Mouse (Mus musculus) embryo, embryonic 11.5 days (tissue): ENCODE measurements at regions not wholly inside any gene's neighbourhood (a gene's known extent, or its start where the extent isn't known, plus 50 kb on each side); places are given as distances from the start of the nearest gene placed in this dataset.

Source experiments
- DNase-seq: peaks from one replicate; pipeline ENCODE4 v3.0.0-alpha.2; 2012; ENCODE audit warnings: low read depth, low spot score

DNA sequence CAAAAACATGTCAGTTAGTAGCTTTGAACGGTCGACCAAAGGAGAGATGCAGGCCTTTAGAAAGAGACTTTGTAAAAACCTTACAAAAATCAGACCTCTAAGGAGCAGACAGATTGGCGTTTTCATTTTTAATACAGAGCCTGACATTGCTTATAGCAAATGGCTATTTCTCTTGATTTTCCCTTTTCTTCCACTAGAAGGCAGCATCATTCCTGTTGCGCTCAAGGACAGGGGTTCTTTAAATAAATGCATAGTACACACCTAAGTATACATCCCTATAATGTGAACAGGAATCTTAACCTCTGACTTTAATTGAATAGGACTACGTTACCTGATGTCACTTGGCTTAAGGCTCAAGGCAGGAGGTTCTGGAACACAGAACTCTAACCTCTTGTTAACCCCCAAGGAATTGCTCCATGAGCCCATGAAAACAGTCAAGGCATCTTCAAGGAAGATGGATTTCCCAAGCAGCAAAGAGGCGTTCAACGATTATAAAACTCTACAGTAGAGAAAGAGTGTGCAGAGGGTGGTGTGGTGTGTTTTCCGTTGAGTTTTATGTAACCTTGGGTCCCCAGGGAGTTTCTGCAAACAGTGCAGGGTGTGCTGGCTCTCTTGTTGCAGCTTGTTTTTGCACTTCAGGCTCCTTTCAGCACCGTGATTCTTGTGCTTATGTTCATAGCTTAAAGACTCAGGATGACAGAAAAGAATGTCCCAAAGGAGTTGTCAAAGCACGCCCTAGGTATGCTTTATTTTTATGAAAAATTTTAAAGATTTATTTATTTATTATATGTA is 124.1 kb upstream of the Zfp648 start:
- no peak for DNase-seq

DNA sequence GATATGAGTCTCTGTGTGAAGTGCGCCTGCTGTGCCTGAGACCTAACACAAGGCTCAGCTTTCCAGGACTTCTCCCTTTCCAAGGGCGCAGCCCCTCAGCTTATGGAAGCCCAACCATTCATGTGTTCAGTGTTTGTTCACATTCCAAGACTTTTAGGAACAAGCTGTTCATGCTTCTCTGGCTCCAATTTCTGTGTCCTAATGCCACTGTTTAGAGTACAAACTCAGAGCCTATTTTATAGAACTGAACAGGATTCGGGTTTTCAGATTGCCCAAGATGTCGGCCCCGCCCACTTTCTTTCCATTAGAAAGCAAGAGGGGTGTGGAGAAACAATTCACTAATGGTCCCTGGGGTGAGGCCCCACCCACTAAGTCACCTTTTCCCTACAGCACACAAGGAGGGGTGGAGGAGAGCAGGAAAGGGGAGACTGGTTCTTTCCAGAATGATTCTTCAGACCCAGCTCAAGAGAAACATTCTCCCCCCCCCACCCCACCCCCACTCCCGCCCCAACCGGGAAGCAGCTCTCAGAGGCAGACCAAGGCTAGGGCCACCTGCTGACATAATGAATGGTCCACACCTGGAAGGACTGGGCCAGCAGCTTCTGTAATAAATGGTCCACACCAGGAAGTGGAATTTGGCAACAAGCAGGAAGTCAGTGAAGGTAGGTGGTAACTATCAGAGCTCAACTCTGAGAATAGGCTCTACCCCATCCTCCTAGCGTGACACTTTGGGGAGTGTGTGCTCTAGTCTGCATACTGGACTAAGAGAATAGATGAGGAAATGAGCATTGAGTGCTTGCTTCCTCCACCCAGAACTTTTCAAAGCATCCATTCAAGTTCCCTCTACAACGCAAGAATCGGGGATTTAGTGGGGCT is 120.2 kb upstream of the Zfp648 start:
- DNase-seq, result no peak

DNA sequence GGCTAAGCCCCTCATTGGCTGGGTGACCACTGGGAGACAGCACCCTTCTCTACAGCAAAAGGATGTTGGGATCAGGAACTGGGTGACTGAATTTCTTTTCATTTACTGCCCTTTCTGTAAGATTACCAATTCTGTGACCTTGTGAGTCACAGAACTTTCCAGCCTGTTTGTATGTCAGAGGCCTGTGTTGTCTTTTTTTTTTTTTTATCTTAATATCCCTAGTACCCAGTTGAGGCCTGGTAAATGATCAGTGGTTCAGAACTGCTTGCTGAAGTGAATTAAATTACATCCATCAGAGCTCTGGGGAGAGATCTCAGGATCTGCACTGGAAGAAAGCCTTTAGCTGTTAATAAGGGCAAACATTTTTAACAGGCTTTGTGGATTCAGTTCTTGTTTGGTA is 114.8 kb upstream of the Zfp648 start:
- DNase-seq, result no peak

DNA sequence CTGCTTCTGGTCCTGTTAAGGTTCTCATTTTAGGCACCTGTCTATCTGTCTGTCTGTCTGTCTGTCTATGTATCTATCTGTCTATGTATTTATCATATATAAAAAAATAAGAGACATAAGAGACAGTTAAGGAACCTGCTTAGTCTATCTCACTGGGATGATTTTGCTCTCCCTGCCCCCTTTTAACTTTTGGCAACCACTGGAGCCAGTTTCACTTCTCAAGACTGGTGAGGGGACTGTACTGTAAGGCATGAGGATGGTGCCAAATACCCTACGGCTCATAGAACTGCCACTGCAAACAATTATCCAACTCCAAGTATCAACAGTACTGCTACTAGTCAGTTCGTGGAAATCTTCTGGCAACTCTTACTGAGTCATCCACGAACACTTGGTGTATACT is 111.2 kb upstream of the Zfp648 start:
- DNase-seq, result no peak

DNA sequence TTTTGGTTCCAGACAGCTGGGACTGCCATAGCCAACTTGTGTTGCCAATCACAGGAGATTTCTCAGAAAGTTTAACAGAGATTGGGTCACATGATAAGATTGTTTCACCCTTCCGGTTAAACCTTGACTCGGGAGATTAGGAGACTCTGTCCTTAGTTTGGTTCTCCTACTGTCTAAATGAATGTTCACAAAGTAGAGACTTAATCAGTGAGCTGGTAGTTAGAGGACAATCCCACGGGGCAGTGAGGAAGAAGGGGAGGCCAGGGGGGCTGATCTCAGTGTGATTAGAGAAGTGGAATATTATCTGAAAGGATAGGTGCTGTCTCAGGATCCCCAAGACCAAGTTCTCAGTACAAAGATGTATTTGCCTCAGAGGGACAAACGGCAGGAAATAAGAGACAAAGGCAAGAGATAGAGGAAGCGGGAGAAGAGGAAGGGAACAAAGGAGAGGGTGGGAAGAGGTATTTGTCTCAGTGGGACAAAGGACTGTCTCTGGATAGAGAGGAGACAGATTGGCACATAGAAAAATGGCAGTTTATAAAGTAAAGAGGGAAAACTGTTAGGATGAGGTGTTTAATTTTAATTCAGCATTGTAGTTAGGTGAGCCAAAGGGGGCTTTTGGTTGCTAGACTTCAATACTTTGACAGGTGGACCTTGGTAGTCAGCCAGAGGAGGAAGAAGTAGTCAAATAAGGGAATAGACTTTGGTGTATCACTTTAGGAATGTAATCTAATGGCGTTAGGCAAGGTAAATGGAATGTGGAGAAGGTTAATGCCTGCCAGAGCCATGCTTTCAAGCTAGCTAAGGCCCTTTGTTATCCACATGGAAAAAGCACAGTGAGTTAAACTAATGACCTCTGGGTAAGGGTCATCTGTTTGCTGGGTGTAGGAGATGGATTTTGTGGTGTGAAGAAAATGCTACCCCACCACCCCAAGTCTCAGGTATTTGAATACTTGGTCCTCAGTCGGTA is 110.2 kb upstream of the Zfp648 start:
- DNase-seq, result no peak

DNA sequence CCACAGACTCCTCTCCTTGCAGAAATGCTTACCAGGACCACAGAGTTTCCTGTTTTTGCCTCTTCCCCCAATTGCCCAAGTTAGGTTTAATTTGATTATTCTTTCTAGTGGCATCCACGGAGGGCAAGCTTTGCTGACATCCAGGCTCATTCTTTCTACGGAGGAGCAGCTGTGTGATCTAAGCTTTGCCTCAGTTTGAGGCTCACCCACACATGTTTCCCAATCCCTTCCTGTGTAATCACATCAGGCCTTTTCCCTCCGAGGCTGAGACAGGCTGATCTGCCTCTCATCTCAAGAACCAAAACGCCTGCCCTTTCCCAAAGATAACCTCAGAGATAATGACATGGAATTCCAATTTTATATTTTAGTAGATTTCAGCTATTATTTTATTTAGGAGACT is 107.4 kb upstream of the Zfp648 start:
- DNase-seq, result no peak

DNA sequence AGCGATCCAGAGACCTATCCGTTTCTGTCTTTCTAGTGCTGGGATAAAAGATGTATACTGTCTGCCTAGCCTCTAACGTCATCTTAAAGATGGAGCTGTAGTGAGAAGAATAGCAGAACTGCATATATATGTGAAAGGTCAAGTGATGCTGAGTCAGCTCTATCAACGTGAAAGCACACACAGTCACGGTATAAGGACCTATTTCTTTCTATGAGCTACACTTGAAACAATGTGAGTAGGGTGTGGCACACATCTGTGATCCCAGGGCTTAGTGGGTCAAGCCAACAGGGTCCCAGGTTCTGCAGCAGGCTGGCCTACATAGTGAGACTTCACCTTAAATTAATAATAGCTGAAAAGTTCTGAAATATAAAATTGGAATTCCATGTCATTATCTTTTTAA is 106.6 kb upstream of the Zfp648 start:
- no peak for DNase-seq

DNA sequence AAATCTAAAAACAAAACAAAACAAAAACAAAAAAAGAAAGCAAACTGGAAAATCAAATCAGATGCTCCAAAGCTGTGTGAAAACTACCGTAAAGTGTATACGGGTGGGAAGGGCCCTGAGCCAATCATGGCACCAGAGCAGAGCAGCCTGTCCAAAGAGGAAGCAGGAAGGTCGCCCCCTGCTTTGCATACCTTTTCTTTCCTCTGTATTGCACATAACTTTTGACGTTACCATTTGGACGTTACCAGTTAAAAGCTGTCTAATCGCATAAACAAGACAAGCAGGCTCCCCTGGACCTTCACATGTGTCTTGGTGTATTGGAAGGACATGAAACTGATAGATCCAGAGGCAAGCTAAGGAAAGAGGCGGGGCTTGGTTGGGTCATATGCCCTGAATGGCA is 104.9 kb upstream of the Zfp648 start:
- DNase-seq, result no peak

DNA sequence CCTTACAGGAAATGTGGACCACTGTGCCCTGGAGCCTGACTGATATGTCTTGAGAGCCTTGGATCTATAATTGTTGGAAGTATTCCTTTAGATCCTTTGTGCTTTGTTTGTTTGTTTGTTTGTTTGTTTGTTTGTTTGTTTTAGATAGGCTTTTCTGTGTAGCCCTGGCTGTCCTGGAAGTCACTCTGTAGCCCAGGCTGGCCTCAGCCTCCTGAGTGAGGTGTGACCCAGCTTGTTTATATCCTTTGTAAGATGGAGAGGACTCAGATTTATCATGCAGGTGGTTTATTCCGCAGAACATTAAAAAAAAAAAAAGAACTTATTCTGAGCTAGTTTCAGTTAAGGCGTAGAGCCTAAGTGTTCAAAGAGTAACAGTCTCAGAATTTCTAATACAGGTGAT is 104.1 kb upstream of the Zfp648 start:
- DNase-seq, result no peak

DNA sequence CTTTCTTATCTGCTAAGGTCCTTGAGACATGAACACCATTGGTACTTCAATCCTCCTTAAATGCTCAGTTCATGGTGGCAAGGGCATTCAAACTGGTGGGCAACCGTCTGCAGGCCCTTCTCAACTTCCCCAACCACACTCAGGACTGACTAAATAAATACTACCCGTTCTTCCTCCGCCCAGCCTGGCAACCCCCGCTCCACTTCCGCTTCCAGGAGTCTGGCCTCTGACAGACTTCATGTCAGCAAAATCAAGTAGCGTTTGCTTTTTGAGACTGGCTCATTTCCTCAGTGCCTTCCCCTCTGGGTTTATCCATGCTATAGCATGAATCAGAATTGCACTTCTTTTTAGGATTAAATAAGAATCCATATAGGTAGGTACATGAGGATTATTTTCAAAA is 103.3 kb upstream of the Zfp648 start:
- no peak for DNase-seq

DNA sequence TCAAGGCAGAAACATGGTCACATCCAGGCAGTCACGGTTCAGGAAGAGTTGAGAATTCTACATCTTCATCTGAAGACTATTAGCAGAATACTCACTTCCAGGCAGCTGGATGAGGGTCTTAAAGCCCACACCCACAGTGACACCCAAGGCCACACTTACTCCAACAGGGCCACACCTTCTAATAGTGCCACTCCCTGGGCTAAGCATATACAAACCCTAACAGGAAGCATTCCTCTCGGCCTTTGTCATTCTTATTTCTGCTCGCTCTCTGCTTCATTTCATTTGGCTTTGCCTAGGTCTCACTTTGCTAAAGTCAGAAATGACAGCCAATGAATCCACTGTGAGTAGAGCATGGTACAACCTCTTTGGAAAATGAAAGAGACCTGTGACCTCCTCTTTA is 100.4 kb upstream of the Zfp648 start:
- no peak for DNase-seq

DNA sequence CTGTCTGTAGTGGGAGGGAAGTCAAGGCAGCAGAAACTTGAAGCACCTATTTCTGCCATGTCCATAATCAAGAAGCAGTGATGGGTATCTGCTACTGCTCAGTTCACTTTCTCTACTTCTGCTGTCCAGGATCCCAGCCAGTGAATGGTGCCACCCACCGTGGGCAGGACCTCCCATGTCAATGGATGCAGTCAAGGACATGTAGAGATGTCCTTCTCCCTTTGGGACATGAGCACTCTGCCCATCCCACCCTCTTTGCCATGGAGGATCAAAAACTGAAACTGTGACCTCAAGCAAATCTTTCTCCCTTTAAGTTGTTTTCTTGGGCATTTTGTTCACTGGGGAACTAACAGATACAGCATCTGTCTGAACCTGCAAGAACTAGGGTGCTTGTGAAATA is 99.6 kb upstream of the Zfp648 start:
- DNase-seq, result no peak

DNA sequence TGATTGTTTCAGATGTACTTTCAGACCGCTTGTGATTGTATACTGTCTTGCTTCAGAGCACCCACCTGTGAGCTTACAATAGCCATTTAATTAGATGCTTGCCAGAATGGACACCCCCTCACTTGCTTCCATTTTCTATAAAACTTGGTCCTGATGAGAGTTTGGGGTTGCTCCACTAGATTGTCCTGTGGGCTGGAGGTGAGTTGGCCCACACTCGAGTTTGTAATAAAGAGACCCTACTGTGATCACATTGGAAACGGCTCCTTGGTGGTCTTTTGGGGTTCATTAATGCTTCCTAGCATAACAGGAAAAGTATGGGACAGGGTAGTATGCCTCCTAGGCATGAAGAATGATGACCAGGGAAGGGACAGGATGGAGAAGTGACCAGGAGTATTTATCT is 98.8 kb upstream of the Zfp648 start:
- DNase-seq, result no peak

DNA sequence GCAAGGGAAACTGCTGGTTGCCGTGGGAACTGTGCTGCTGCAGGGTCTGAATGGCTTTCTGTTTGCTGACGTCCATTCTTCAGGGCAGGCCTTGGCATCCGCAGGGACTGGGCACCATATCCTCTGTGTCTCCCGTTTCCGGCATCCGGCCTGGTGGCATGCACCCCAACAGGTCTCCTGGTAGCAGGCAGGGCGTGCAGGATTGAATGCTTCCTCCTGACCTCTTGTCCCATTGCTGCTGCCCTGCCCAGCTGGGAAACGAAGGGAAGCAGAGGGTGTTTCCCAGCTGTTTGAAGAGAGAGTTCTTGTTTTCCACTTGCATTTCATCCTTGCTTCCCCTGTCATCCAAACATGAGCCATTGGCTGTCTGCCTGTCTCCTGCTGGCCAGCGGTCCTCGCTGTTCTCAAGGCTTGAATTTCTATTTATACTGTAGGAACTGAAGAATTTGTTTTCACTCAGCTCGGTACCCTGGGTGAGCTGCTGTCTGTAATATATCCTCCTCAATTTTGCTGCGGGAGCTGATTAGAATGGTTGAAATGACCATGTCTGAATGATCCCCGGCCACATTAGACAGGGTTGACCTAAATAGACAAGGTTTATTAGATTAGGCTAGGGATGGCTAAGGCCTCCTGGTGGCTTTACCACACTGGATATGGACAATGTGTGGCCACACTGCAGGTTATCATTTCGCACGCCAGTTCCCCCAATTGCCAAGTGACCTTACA is 98.0 kb upstream of the Zfp648 start:
- no peak for DNase-seq

DNA sequence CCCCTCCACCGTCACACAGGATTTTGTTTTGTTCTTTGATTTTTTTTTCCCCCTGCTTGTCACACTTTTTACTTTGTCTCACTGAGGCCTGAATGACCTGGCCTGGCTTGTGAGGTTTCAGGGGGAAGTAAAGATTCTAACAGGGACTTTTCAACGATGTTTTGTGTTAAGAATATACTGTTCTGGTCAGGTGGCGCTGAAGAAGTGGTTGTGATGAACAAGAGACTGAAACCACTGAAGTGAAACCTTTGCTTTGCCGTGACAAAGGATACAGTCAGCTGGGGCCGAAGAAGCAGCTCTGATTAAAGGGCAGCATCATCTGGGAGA is 97.4 kb upstream of the Zfp648 start:
- DNase-seq, result no peak

DNA sequence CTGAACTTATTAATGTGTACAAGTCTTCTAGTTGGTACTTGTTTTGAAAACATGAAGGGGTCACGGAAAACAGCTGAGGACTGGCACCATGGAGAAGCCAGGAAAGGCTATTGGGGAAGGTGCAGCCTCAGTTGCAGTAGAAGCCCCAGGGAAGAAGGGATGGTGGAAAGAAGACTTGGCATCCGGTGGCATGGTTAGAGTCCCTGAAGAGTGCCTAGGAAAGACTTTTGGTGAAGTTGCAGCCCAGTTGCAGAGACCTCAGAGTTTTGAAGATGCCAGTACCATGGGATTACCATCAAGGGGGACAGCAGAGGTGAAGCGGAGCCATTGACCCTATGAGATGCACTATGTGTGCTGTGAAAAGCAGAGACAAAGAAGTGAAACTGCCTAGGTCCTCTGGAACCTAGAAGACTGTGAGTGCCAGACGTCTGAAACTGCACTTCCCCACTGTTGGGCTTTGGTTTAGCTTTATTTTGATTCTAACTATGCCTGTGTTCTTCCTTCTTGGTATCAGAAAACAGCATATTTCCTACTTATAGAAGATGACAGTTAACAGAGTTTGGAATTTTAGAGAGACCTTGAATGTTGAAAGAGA is 96.9 kb upstream of the Zfp648 start:
- no peak for DNase-seq

DNA sequence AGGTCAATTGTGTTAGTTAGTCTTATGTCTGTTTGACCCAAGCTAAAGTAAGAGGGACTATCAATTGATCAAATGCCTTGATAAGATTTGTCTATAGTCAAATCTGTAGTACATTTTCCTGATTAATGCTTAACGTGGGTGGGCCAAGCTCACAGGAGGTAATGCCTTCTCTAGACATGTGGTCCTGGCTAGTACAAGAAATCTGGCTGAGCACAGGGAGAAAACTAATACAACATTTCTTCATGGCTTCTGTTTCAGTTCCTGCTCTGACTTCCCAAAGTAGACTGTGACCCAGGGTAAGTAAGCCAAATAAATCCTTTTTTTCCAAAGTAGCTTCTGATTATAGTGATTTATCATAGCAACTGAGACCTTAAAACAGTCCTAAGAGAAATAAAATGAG is 96.2 kb upstream of the Zfp648 start:
- DNase-seq, result no peak

DNA sequence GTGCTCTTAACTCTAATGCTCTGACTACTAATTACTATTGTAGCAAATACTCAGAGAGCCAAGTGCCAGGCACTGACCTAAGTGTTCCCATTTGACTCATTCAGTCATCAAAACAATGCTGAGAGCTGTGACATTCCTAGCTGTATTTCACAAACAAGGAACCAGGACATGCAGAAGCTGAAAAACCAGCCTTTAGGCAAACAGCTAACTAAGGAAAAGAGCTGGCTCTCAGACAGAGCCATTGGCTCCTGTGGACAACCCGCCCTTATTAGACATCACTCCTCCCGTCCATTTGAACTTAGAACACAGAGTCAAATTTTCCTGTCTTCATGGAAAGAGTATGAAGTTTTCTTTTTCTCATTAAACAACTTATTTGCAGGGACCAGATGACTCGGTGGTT is 88.5 kb upstream of the Zfp648 start:
- DNase-seq, result no peak

DNA sequence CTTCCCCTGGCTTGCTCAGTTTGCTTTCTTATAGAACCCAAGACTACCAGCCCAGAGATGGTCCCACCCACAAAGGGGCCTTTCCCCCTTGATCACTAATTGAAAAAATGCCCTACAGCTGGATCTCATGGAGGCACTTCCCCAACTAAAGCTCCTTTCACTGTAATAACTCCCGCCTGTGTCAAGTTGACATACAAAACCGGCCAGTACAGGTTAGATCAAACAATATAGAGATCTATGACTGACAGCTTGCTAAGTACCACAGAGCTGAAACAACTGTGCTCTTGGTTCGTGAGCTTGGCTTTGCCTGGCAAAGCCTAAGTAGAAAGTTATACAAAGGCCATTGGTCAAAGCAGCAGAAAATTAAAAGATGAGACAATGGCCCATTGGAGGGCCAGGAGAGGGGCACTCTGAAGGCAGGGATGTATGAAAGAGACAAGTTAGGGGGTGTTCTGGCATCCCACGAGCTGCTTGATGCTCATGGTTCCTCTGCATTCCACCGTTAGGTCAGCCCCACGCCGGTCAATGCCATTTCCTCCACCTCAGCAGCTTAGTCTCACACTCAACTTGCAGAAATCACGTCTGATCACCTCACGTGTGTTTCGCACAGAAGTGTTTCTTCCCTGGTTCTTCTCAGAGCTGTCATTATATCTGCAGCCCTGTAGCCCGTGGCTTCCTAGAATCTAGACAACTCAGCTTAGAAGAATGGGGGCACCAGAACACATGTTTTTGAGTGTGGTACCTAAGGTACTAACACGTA is 87.5 kb upstream of the Zfp648 start:
- no peak for DNase-seq

DNA sequence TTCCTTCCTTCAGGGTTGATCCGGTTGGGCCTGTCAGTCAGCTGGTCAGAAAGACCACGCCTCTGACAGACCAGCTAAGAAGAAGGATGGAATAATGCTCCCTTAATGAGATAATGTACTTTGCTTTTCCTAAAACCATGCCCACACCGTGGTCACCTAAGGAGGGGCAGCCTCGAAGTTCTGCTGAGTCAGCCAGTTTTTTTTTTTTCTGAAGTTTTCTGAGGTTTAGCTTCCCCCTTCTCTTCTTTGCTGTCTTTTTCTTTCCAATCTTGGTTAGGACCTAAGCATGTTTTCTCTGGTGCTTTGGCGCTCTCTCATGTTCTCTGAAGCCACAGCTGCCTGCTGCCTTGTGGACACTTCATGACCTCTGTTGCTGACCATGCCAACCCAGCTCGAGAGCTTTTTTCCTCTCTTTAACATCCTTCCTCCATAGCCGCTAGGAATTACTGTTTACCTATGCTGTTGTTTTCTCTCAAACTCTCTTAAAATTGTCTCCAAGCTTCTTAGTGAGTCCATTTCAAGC is 84.7 kb upstream of the Zfp648 start:
- DNase-seq, result no peak
